Mouse (Mus musculus) small intestine, adult 2 months (tissue): ENCODE measurements around the gene Epm2aip1.

ENCODE experiments used
- CTCF ChIP-seq: fragments of 200-500 bp; IDR thresholded peaks from 2 replicates; pipeline ENCODE4 v1.5.1; 2012; ENCODE audit warnings: low read depth, mild to moderate bottlenecking, control low read depth, inconsistent platforms, low read length, moderate library complexity, mixed read lengths; ENCODE audit not compliant: insufficient replicate concordance, insufficient read length; ENCODE audit errors: extremely low read depth
- POLR2A ChIP-seq: fragments of 200-500 bp; IDR thresholded peaks from 2 replicates; pipeline ENCODE4 v1.6.1; 2012; ENCODE audit warnings: low read depth, mild to moderate bottlenecking, control low read depth, inconsistent platforms, low read length, moderate library complexity

DNA sequence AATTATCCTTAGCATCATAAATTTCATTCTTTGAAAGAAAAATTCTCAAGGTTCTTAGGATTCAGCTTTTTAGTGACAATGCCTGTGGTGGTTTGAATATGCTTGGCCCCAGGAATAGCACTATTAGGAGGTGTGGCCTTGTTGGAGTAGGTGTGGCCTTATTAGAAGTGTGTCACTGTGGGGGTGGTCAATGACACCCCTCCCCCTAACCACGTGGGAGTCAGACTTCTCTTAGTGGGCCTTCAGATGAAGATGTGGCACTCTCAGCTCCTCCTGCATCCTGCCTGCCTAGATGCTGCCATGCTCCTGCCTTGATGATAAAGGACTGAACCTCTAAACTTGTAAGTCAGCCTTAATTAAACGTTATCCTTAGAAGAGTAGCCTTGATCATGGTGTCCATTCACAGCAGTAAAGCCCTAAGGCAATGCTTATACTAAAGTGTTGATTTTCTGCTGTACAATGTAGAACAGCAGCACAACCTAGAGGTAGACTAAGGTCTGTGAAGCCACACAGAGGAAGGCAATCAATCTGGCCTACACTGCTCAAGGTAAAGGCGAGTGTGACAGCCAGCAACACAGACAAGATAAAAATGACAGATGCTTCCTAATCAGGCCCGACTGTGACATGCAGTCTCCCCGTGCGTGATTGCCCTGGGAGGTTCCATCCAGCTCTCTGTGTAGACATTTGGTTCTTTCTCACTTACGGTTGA, 19.4 kb upstream of the Epm2aip1 start:
- TF ChIP-seq POLR2A: no peak
- TF ChIP-seq CTCF: no peak
